Mouse (Mus musculus) limb, embryonic 12.5 days (tissue): Measurements from ENCODE around the gene Fhl3. TPM values are rescaled to one million over a fixed set of nuclear protein-coding genes. Genes with fewer than 3 reads are reported as not detected.

ENCODE experiments used
- ATAC-seq: fragments of 200-750 bp; cut with Nextera tagmentation; 2 replicates; pipeline ENCODE4 v1.8.0; 2017; ENCODE audit warnings: low read depth, moderate TSS enrichment; ENCODE audit not compliant: insufficient number of reproducible peaks, insufficient read depth, low FRiP score, low TSS enrichment
- H3K27ac ChIP-seq: fragments of 300-500 bp; sonication (generic); 2 replicates; pipeline ENCODE4 v1.5.1; 2016; ENCODE audit warnings: mild to moderate bottlenecking, moderate library complexity
- H3K27me3 ChIP-seq: fragments of 300-500 bp; sonication (generic); 2 replicates; pipeline ENCODE4 v1.6.1; 2016; ENCODE audit warnings: mild to moderate bottlenecking, moderate library complexity
- H3K36me3 ChIP-seq: fragments of 300-500 bp; sonication (generic); 2 replicates; pipeline ENCODE4 v1.6.1; 2016; ENCODE audit warnings: mild to moderate bottlenecking, moderate library complexity
- H3K4me1 ChIP-seq: fragments of 300-500 bp; sonication (generic); replicated peaks from 2 replicates; pipeline ENCODE4 v1.6.1; 2016
- H3K4me2 ChIP-seq: fragments of 300-500 bp; sonication (generic); 2 replicates; pipeline ENCODE4 v1.6.1; 2016; ENCODE audit warnings: mild to moderate bottlenecking, moderate library complexity
- H3K4me3 ChIP-seq: fragments of 300-500 bp; sonication (generic); replicated peaks from 2 replicates; pipeline ENCODE4 v1.5.1; 2016; ENCODE audit warnings: mild to moderate bottlenecking
- H3K9ac ChIP-seq: fragments of 300-500 bp; sonication (generic); replicated peaks from 2 replicates; pipeline ENCODE4 v1.6.1; 2016; ENCODE audit warnings: mild to moderate bottlenecking, moderate library complexity
- H3K9me3 ChIP-seq: fragments of 300-500 bp; sonication (generic); 2 replicates; pipeline ENCODE4 v1.6.1; 2016; ENCODE audit warnings: mild to moderate bottlenecking, moderate library complexity
- WGBS: fragments of 180-500 bp; shearing (Covaris S2); methylation state at CpG from one replicate; pipeline ENCODE4 v1.1.7; 2016; 5-methylcytosine and 5-hydroxymethylcytosine counted together
- microRNA counts: library from miRNA; unstranded; fragments of <30 nt; microRNA quantifications from one replicate; lab custom pipeline; 2017
- microRNA-seq: library from miRNA; unstranded; fragments of <30 nt; microRNA quantifications from one replicate; pipeline ENCODE4, GENCODE M21; 2017
- polyA plus RNA-seq: library from polyadenylated mRNA; unstranded; fragments of >200 nt; fragmentation: Nextera tagmentation; extraction: Ambion mirVana; gene quantifications from 2 replicates; pipeline ENCODE4 v1.2.1, GENCODE M21; 2016

Gene Fhl3
- polyA plus RNA-seq, 1 experiment from 2014 or later: 10.9 TPM

- Histone ChIP-seq H3K9me3 (no peaks in the 10 kb centered on the region), H3K4me1 (peaks cover 5% of the 10 kb centered on the region; the same call in 1 of the 2 replicates), H3K4me2 (peak within 1 kb of the TSS; percentile 71), H3K9ac (peak within 1 kb of the TSS; percentile 71), H3K27ac (no peak within 1 kb of the TSS), H3K4me3 (peak within 1 kb of the TSS; percentile 56), H3K27me3 (0 out of 2 replicates have a peak, but pooled peaks cover 3% of the 10 kb centered on the region), H3K36me3 (peaks cover 8% of the 10 kb centered on the region; the same call in 1 of the 2 replicates)
- WGBS: 18% methylated on average over 25 of the region's 25 CpGs
- ATAC-seq: peak; percentile 71; the same call in 1 of the 2 replicates
These were observed 41.2 kb downstream of the Fhl3 start, which contains the start of gene Inpp5b for GRCm38 (mm10) chr4:124741376-124742343. TSS of gene Inpp5b (plus strand) at chr4:124741850.

GRCm38 (mm10) chr4:124742839-124743238 is 42.3 kb downstream of the Fhl3 start:
- 85% methylated on average over 11 of the region's 11 CpGs for WGBS
- Histone ChIP-seq H3K4me3 (no peak overlapping the region), H3K9me3 (no peaks in the 10 kb centered on the region), H3K4me1 (peaks cover 5% of the 10 kb centered on the region; the same call in 1 of the 2 replicates), H3K27ac (no peak overlapping the region), H3K36me3 (peaks cover 8% of the 10 kb centered on the region; the same call in 1 of the 2 replicates), H3K4me2 (0 out of 2 replicates have a peak overlapping the region, but pooled peaks have one; percentile 71), H3K9ac (no peak overlapping the region), H3K27me3 (0 out of 2 replicates have a peak, but pooled peaks cover 3% of the 10 kb centered on the region)
- ATAC-seq: no peak

- H3K9ac ChIP-seq: no peak overlapping the region
- no peak overlapping the region for H3K4me3 ChIP-seq
- 0 out of 2 replicates have a peak, but pooled peaks cover 3% of the 10 kb centered on the region for H3K27me3 ChIP-seq
- no peak overlapping the region for H3K27ac ChIP-seq
- ATAC-seq: no peak
- peaks cover 11% of the 10 kb centered on the region; the same call in 1 of the 2 replicates for H3K36me3 ChIP-seq
- H3K9me3 ChIP-seq: no peaks in the 10 kb centered on the region
- H3K4me2 ChIP-seq: no peak overlapping the region
- 80% methylated on average over 7 of the region's 7 CpGs for WGBS
- H3K4me1 ChIP-seq: peaks cover 10% of the 10 kb centered on the region
These were observed 46.1 kb downstream of the Fhl3 start for GRCm38 (mm10) chr4:124746577-124746976.

GRCm38 (mm10) chr4:124747851-124748250 is 47.4 kb downstream of the Fhl3 start:
- no peak overlapping the region for H3K4me2 ChIP-seq
- WGBS: 55% methylated on average over 4 of the region's 4 CpGs
- H3K27me3 ChIP-seq: 0 out of 2 replicates have a peak, but pooled peaks cover 3% of the 10 kb centered on the region
- ATAC-seq: no peak
- peaks cover 15% of the 10 kb centered on the region for H3K4me1 ChIP-seq
- no peak overlapping the region for H3K4me3 ChIP-seq
- peaks cover 11% of the 10 kb centered on the region; the same call in 1 of the 2 replicates for H3K36me3 ChIP-seq
- H3K9me3 ChIP-seq: no peaks in the 10 kb centered on the region
- H3K9ac ChIP-seq: no peak overlapping the region
- no peak overlapping the region for H3K27ac ChIP-seq

- ATAC-seq: peak; percentile 99
- WGBS: under 1% methylated on average over 75 of the region's 75 CpGs
These were observed 51.1 kb downstream of the Fhl3 start for GRCm38 (mm10) chr4:124751300-124752250.

GRCm38 (mm10) chr4:124752281-124753199 is 52.0 kb downstream of the Fhl3 start:
- H3K9ac ChIP-seq: peak overlapping the region; percentile 80; the same call in 1 of the 2 replicates
- peaks cover 15% of the 10 kb centered on the region for H3K4me1 ChIP-seq

More at GRCm38 (mm10) chr4:124751300-124752250, 51.1 kb downstream of the Fhl3 start:
- Histone ChIP-seq H3K4me2 (peak overlapping the region; percentile 97), H3K27ac (no peak overlapping the region), H3K9ac (peak overlapping the region; percentile 80), H3K27me3 (no peaks in the 10 kb centered on the region), H3K9me3 (no peaks in the 10 kb centered on the region), H3K4me3 (peak overlapping the region; percentile 77), H3K36me3 (peaks cover 3% of the 10 kb centered on the region; the same call in 1 of the 2 replicates), H3K4me1 (peaks cover 15% of the 10 kb centered on the region)

GRCm38 (mm10) chr4:124755526-124755925 is 55.0 kb downstream of the Fhl3 start:
- Histone ChIP-seq H3K9me3 (no peaks in the 10 kb centered on the region), H3K36me3 (no peaks in the 10 kb centered on the region; the same call in 1 of the 2 replicates), H3K4me3 (no peak overlapping the region), H3K4me1 (peaks cover 13% of the 10 kb centered on the region), H3K27ac (no peak overlapping the region), H3K4me2 (no peak overlapping the region), H3K27me3 (no peaks in the 10 kb centered on the region), H3K9ac (no peak overlapping the region)
- no peak for ATAC-seq
- 80% methylated on average over 7 of the region's 7 CpGs for WGBS

More at GRCm38 (mm10) chr4:124752281-124753199, 52.0 kb downstream of the Fhl3 start:
- ATAC-seq: no peak
- WGBS: 22% methylated on average over 15 of the region's 15 CpGs
- H3K27me3 ChIP-seq: no peaks in the 10 kb centered on the region
- peak overlapping the region; percentile 97 for H3K4me2 ChIP-seq
- no peak overlapping the region for H3K27ac ChIP-seq
- H3K4me3 ChIP-seq: peak overlapping the region; percentile 77
- peaks cover 3% of the 10 kb centered on the region; the same call in 1 of the 2 replicates for H3K36me3 ChIP-seq
- H3K9me3 ChIP-seq: no peaks in the 10 kb centered on the region

MicroRNAs encoded within 50 kb of the gene (microRNA counts, 519-probe panel; counts per million panel counts)
- microRNA mmu-miR-697 (lab: Ali Mortazavi, UCI) (not detected), microRNA mmu-miR-698 (lab: Ali Mortazavi, UCI) (not detected)

Small RNAs within 50 kb of the gene (microRNA-seq; reads per million reads assigned to microRNA genes)
- not detected for gene Gm24721
- gene Mir697: not detected
- gene Mir698: not detected

Other genes with a start within 250 kb of the Fhl3 start
- not detected in 2 replicates for gene 3100002H09Rik, start 89.9 kb upstream of the Fhl3 start, polyA plus RNA-seq
- gene Pou3f1, start 43.9 kb upstream of the Fhl3 start, polyA plus RNA-seq: 1.0 and 1.2 TPM in 2 replicates
- 82.6 and 86.4 TPM in 2 replicates for gene Utp11, start 7.1 kb upstream of the Fhl3 start, polyA plus RNA-seq
- gene Sf3a3, start 14.1 kb downstream of the Fhl3 start, polyA plus RNA-seq: 221 and 223 TPM in 2 replicates
- 23.8 and 25.0 TPM in 2 replicates for gene Inpp5b, start 41.1 kb downstream of the Fhl3 start, polyA plus RNA-seq
- 14.1 and 15.0 TPM in 2 replicates for gene Mtf1, start 101.4 kb downstream of the Fhl3 start, polyA plus RNA-seq
- gene Yrdc, start 150.0 kb downstream of the Fhl3 start, polyA plus RNA-seq: 41.4 and 44.3 TPM in 2 replicates
- gene 1110065P20Rik, start 150.5 kb downstream of the Fhl3 start, polyA plus RNA-seq: 59.1 and 63.6 TPM in 2 replicates
- gene Maneal, start 161.5 kb downstream of the Fhl3 start, polyA plus RNA-seq: 0.71 and 0.77 TPM in 2 replicates
- 0.14 and 0.15 TPM in 2 replicates for gene Epha10, start 180.2 kb downstream of the Fhl3 start, polyA plus RNA-seq
- 19.2 and 19.4 TPM in 2 replicates for gene 9930104L06Rik, start 236.3 kb downstream of the Fhl3 start, polyA plus RNA-seq
- gene Cdca8, start 238.6 kb downstream of the Fhl3 start, polyA plus RNA-seq: 176 and 180 TPM in 2 replicates